In the genomic region with DNA sequence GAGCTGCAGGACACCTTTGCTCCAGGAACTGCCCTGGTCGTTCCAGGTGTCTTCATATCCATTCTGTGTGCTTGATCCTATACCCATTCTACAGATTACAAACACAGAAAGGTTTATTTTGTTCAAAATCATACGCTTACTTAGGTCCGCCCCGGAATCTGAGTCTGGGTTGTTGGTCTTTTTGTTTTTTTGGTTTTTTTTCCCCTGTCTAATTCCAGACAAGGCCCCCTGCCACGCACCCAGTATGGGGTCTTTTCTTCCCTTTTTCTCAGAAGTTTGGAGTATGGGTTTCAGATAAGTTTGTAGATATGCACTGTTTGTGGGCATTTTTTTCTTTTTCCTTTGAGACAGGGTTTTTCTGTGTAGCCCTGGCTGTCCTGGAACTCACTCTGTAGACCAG, we compare ENCODE assay signal across 8 mouse cellular contexts. TPM values are rescaled to one million over a fixed set of nuclear protein-coding genes. Genes with fewer than 3 reads are reported as not detected.
A peak's percentile ranks its signal among the peaks of the same experiment; 100 is the strongest.
DNase-seq lines count a peak whose midpoint lies in the region; ATAC-seq and TF ChIP-seq lines count a peak whose summit lies in the region.

No protein-coding gene starts in this region.

- H3K4me2 ChIP-seq in limb, embryonic 15.5 days = peak overlapping the region; percentile 61
- peak overlapping the region; percentile 72 for H3K4me2 ChIP-seq in stomach, postnatal 0 days (replicated peaks; ENCODE audit: low read depth)

- H3K4me3 ChIP-seq in testis, adult 2 months (ENCODE audit: control insufficient read depth, low read depth, low read length) = peak overlapping the region; percentile 89
- peak overlapping the region; percentile 72 for H3K4me3 ChIP-seq in limb, embryonic 15.5 days
- H3K4me3 ChIP-seq in stomach, postnatal 0 days (ENCODE audit: low read depth, low read length) = peak overlapping the region; percentile 70

- no peak for ATAC-seq in limb, embryonic 15.5 days (ENCODE audit: insufficient number of reproducible peaks, low FRiP score, low TSS enrichment, low read depth)
- ATAC-seq in stomach, postnatal 0 days (ENCODE audit: low FRiP score, low TSS enrichment) = no peak

- peak overlapping the region; percentile 73 for H3K27ac ChIP-seq in testis, adult 2 months (ENCODE audit: control insufficient read depth, insufficient read depth, low read depth, low read length)
- peak overlapping the region; percentile 95 for H3K27ac ChIP-seq in limb, embryonic 15.5 days
- H3K27ac ChIP-seq in stomach, postnatal 0 days (replicated peaks) = peak overlapping the region; percentile 94

- H3K9me3 ChIP-seq in limb, embryonic 15.5 days = no peaks in the 10 kb centered on the region
- H3K9me3 ChIP-seq in stomach, postnatal 0 days (ENCODE audit: control insufficient read depth, low read length) = no peaks in the 10 kb centered on the region

- no peaks in the 10 kb centered on the region; the same call in 1 of the 2 replicates for H3K4me1 ChIP-seq in testis, adult 2 months (ENCODE audit: control insufficient read depth, insufficient read depth, low read length)
- peaks cover 19% of the 10 kb centered on the region for H3K4me1 ChIP-seq in limb, embryonic 15.5 days
- no peaks in the 10 kb centered on the region for H3K4me1 ChIP-seq in stomach, postnatal 0 days (replicated peaks; ENCODE audit: control insufficient read depth, insufficient read depth)

- H3K27me3 ChIP-seq in testis, adult 2 months (ENCODE audit: control insufficient read depth, insufficient read depth, low read length) = no peaks in the 10 kb centered on the region
- H3K27me3 ChIP-seq in limb, embryonic 15.5 days = no peaks in the 10 kb centered on the region
- no peaks in the 10 kb centered on the region for H3K27me3 ChIP-seq in stomach, postnatal 0 days (ENCODE audit: control insufficient read depth, insufficient read depth, low read length)

- no peak for TF ChIP-seq EP300 in stomach, postnatal 0 days (optimal IDR thresholded peaks at IDR 0.05)

- peak; percentile 28 to 62 for DNase-seq in cerebellum, postnatal 14 days
- no peak for DNase-seq in cerebellum, adult 8-10 months
- DNase-seq in testis, postnatal 10 days (ENCODE audit: low spot score) = no peak
- no peak for DNase-seq in stomach, postnatal 0 days (ENCODE audit: low spot score)
- DNase-seq in gastrocnemius, postnatal 4 days (ENCODE audit: low spot score in 2 of 2) = no peak
- no peak for DNase-seq in layer of hippocampus, adult 9-10 months (ENCODE audit: low spot score)

- H3K36me3 ChIP-seq in testis, adult 2 months (ENCODE audit: control insufficient read depth, insufficient read depth, low read length) = peaks cover 2% of the 10 kb centered on the region
- peaks cover 34% of the 10 kb centered on the region for H3K36me3 ChIP-seq in limb, embryonic 15.5 days
- peaks cover 7% of the 10 kb centered on the region; the same call in 1 of the 2 replicates for H3K36me3 ChIP-seq in stomach, postnatal 0 days (ENCODE audit: control insufficient read depth, insufficient read depth, low read length)

- peak overlapping the region; percentile 77 for H3K9ac ChIP-seq in limb, embryonic 15.5 days
- peak overlapping the region; percentile 78 for H3K9ac ChIP-seq in stomach, postnatal 0 days (ENCODE audit: low read length)

- no peak for TF ChIP-seq CTCF in testis, adult 2 months (IDR thresholded peaks at IDR 0.05; ENCODE audit: control insufficient read depth, insufficient read depth, insufficient replicate concordance, low read depth, low read length)
- no peak for TF ChIP-seq CTCF in stomach, postnatal 0 days (IDR thresholded peaks at IDR 0.05; ENCODE audit: low read depth)

- no peak for TF ChIP-seq POLR2A in testis, adult 2 months (IDR thresholded peaks at IDR 0.05; ENCODE audit: control insufficient read depth, low read depth, low read length)

- WGBS in limb, embryonic 15.5 days = 5% methylated on average over 5 of the region's 5 CpGs
- WGBS in stomach, postnatal 0 days = 6% methylated on average over 5 of the region's 5 CpGs

RNA-seq across cellular contexts. Expression of a gene that starts 0.7 kb away (rescaled TPM):
- 171 and 178 TPM in 2 replicates for polyA plus RNA-seq in testis, adult 2 months (2012; rRNA removed)
- 58.3 and 59.3 TPM in 2 replicates for polyA plus RNA-seq in limb, embryonic 15.5 days (2015; fragmentation: Nextera tagmentation; extraction: Ambion mirVana)
- polyA plus RNA-seq in stomach, postnatal 0 days (2015; fragmentation: Nextera tagmentation; extraction: Ambion mirVana) = 23.8 and 26.0 TPM in 2 replicates
- total RNA-seq in gastrocnemius, postnatal 4 days (2021) = 10 to 100 TPM; 16.9 to 18.3 TPM

RNA-seq across cellular contexts. Expression of a gene that starts 1.2 kb away (rescaled TPM):
- 27.6 and 27.8 TPM in 2 replicates for polyA plus RNA-seq in testis, adult 2 months (2012; rRNA removed)
- polyA plus RNA-seq in limb, embryonic 15.5 days (2015; fragmentation: Nextera tagmentation; extraction: Ambion mirVana) = 60.5 and 68.7 TPM in 2 replicates
- polyA plus RNA-seq in stomach, postnatal 0 days (2015; fragmentation: Nextera tagmentation; extraction: Ambion mirVana) = 40.5 and 41.5 TPM in 2 replicates
- 10 to 100 TPM; 22.2 to 22.8 TPM for total RNA-seq in gastrocnemius, postnatal 4 days (2021)

RNA-seq across cellular contexts. Expression of a gene that starts 18.7 kb away (rescaled TPM):
- polyA plus RNA-seq in testis, adult 2 months (2012; rRNA removed) = 51.0 and 57.4 TPM in 2 replicates
- 184 and 185 TPM in 2 replicates for polyA plus RNA-seq in limb, embryonic 15.5 days (2015; fragmentation: Nextera tagmentation; extraction: Ambion mirVana)
- polyA plus RNA-seq in stomach, postnatal 0 days (2015; fragmentation: Nextera tagmentation; extraction: Ambion mirVana) = 187 and 191 TPM in 2 replicates
- 10 to 100 TPM; 74.3 to 85.5 TPM for total RNA-seq in gastrocnemius, postnatal 4 days (2021)

RNA-seq across cellular contexts. Expression of a gene that starts 18.8 kb away (rescaled TPM):
- 35.0 and 35.1 TPM in 2 replicates for polyA plus RNA-seq in testis, adult 2 months (2012; rRNA removed)
- 141 and 177 TPM in 2 replicates for polyA plus RNA-seq in limb, embryonic 15.5 days (2015; fragmentation: Nextera tagmentation; extraction: Ambion mirVana)
- polyA plus RNA-seq in stomach, postnatal 0 days (2015; fragmentation: Nextera tagmentation; extraction: Ambion mirVana) = 147 TPM in 2 replicates
- total RNA-seq in gastrocnemius, postnatal 4 days (2021) = 100 to 1,000 TPM in 1 of 2 experiments, 10 to 100 TPM in 1; 99.0 to 107 TPM

RNA-seq across cellular contexts. Expression of a gene that starts 18.8 kb away (rescaled TPM):
- polyA plus RNA-seq in testis, adult 2 months (2012; rRNA removed) = 23.1 and 28.0 TPM in 2 replicates
- 10.9 and 11.5 TPM in 2 replicates for polyA plus RNA-seq in limb, embryonic 15.5 days (2015; fragmentation: Nextera tagmentation; extraction: Ambion mirVana)
- polyA plus RNA-seq in stomach, postnatal 0 days (2015; fragmentation: Nextera tagmentation; extraction: Ambion mirVana) = 5.2 and 5.3 TPM in 2 replicates
- total RNA-seq in gastrocnemius, postnatal 4 days (2021) = 1 to 10 TPM; 3.6 to 3.8 TPM

Comparison
In these comparisons a context has a peak if more than half of its experiments do, and no peak if none do; other contexts are left out.
1. DNase-seq: peak in cerebellum, postnatal 14 days (2 of 2); none in cerebellum, adult 8-10 months (single experiment), testis, postnatal 10 days (single experiment), stomach, postnatal 0 days (single experiment), gastrocnemius, postnatal 4 days (0 of 2) and layer of hippocampus, adult 9-10 months (single experiment).
2. Peak in every context shown above with its lines, with median percentiles within 50 percentile points of each other: H3K27ac ChIP-seq and H3K4me3 ChIP-seq.